Mouse (Mus musculus): ENCODE results near the gene Efcab12. TPM values are rescaled to one million over a fixed set of nuclear protein-coding genes. Genes with fewer than 3 reads are reported as not detected.

The Efcab12 gene
- polyA plus RNA-seq, 1 experiment from 2014 or later = 0.91 TPM

Small RNA genes within 50 kb of the gene (microRNA-seq; reads per million reads assigned to microRNA genes)
- not detected for gene Mir7660

Other genes starting within 250 kb of the Efcab12 start
- 7.0 and 7.9 TPM in 2 replicates for gene Mkrn2os, start 245.8 kb downstream of the Efcab12 start, polyA plus RNA-seq (2014; fragmentation: Nextera tagmentation; extraction: Ambion mirVana)
- 32.5 and 33.5 TPM in 2 replicates for gene Mkrn2, start 236.5 kb downstream of the Efcab12 start, polyA plus RNA-seq (2014; fragmentation: Nextera tagmentation; extraction: Ambion mirVana)
- gene Raf1, start 161.8 kb downstream of the Efcab12 start, polyA plus RNA-seq (2014; fragmentation: Nextera tagmentation; extraction: Ambion mirVana) = 129 and 131 TPM in 2 replicates
- gene Tmem40, start 76.0 kb downstream of the Efcab12 start, polyA plus RNA-seq (2014; fragmentation: Nextera tagmentation; extraction: Ambion mirVana) = 3.3 and 4.8 TPM in 2 replicates
- 27.7 and 31.0 TPM in 2 replicates for gene Cand2, start 63.9 kb downstream of the Efcab12 start, polyA plus RNA-seq (2014; fragmentation: Nextera tagmentation; extraction: Ambion mirVana)
- 2,694 and 2,736 TPM in 2 replicates for gene Rpl32, start 29.7 kb downstream of the Efcab12 start, polyA plus RNA-seq (2014; fragmentation: Nextera tagmentation; extraction: Ambion mirVana)
- 16.4 and 20.6 TPM in 2 replicates for gene Mbd4, start 15.0 kb upstream of the Efcab12 start, polyA plus RNA-seq (2014; fragmentation: Nextera tagmentation; extraction: Ambion mirVana)
- 22.2 and 23.9 TPM in 2 replicates for gene Ift122, start 15.1 kb upstream of the Efcab12 start, polyA plus RNA-seq (2014; fragmentation: Nextera tagmentation; extraction: Ambion mirVana)
- 0.25 TPM in 1 of 2 replicates, not detected in the other for gene Rho, start 93.3 kb upstream of the Efcab12 start, polyA plus RNA-seq (2014; fragmentation: Nextera tagmentation; extraction: Ambion mirVana)
- gene H1foo, start 106.5 kb upstream of the Efcab12 start, polyA plus RNA-seq (2014; fragmentation: Nextera tagmentation; extraction: Ambion mirVana) = not detected in 2 replicates
- 43.1 and 44.5 TPM in 2 replicates for gene Plxnd1, start 156.6 kb upstream of the Efcab12 start, polyA plus RNA-seq (2014; fragmentation: Nextera tagmentation; extraction: Ambion mirVana)

Measured in stomach, embryonic 14.5 days (tissue).